Mouse (Mus musculus): Measurements from ENCODE around the gene Gm19684.
"Not testable (repeated sequence)": the region's sequence is repeated elsewhere in the genome, so short reads cannot be mapped to it uniquely, and the experiment has no call there.

Gene Gm19684

DNA sequence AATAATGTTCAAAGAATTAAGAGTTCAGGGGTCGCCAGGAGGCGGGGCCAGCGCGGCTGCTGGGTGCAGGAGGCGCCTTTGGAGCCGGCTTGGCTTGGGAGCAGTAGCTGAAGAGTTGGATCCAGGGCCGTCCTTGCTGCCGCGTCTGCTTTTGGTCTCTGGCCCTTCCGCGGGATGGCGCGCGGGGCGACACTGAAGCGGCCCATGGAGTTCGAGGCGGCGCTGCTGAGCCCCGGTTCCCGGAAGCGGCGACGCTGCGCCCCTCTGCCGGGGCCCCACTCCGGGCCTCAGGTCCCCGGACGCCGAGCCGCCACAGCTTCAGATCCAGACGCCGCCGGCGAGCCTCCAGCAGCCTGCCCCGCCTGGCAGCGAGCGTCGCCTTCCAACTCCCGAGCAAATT lies 57.5 kb downstream of the Gm19684 start:
- DNase-seq (ENCODE audit: low read depth): not testable (repeated sequence)
